Mouse (Mus musculus) A20 (cell line): ENCODE measurements around the gene Pik3r1.

Experiments used
- DNase-seq: peaks from one replicate; pipeline ENCODE4 v3.0.0-alpha.2; 2011; ENCODE audit warnings: low read depth, low spot score

The Pik3r1 gene

GRCm38 (mm10) chr13:101767809-101768629 is at the start of gene Pik3r1:
TSS of gene Pik3r1 (minus strand) at chr13:101768217.
- peak; percentile 96 for DNase-seq

DNA sequence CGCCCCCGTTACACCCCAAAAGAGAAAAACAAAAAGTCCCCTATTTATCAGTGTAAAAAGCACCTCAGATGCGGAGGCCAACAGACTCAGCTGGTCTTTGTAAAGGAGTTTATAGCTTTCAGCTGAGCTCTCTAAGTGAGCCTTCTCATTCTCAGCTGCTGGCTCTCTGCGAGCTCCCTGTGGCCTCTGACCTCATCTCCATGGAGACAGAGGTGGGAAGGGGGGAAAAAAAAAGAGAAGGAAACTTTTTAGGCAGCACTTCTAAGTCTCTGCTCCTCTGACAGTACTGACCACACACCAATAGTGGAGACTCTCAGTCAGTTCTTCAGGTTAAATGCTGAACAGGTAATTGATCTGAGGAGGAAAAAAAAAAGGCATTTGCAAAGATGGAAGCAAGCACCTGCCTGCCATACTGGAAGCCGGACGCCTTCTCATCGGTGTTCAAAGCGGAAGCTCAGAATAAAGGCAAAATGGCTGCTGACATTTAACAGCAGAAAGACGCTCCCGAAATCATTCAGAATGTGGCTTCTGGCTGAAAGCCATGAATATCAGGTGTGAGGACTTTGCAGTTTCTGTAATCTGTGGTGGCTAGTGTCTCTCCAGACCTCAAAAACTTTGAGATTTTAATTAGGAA is 45.4 kb upstream of the Pik3r1 start:
- DNase-seq = no peak

DNA sequence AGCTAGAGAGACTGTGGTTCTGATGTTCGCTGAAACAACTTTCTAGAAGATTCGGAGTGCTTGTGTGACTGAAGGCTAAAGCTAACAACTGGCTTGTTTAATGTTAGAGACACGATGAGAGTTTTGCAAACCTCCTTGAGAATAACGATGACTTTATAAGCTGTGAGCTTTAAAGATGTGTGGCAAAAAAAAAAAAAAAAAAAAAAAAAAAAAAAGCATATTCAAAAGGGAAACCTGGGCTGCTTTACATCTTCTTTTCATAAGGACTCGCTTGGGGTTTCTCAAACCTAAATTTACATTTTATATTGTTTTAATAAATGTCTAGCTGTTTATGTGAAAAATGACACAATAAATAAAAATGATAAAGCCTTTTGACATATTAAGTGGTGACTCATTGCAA is 44.3 kb upstream of the Pik3r1 start:
- no peak for DNase-seq

DNA sequence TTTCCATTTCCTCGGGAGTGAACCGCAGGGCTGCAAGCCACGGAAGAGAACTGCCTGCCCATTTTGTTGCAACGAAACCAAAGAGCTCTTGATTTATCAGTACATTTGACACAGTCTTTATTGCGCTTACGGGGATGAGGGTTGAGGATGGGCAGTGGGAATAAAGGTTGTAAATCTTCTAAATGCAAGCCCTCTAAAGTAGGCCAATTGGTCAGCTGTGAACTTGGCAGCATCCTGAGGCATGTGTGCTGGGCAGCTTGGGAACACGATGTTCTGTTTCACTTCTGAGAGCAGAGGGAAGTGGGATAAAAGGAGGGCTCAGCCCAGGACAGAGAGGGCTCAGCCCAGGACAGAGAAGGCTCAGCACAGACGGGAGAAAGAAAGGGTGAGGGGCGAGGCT is 43.9 kb upstream of the Pik3r1 start:
- no peak for DNase-seq

GRCm38 (mm10) chr13:101810667-101811066 is 42.6 kb upstream of the Pik3r1 start:
- no peak for DNase-seq

DNA sequence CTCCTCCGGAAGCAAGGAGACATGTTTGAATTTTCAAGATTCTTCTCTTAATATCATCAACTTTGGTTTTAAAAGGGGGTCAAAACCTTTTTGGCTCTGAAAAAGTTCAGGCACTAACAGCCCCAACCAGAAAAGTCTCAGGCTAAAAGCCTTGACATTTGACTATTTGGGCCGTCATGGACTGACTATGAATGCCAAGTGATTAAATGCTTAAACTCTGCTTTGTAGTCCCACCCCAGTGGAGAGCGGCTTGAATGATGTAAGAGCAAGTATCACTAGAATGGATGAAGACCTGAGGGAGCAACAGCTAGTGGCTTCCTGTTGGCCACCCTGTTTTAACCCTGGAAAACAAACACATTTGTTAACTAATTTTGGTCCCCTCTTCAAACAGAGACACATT is 41.8 kb upstream of the Pik3r1 start:
- DNase-seq = no peak

- no peak for DNase-seq
Observed at GRCm38 (mm10) chr13:101805559-101806091, 37.6 kb upstream of the Pik3r1 start.

DNA sequence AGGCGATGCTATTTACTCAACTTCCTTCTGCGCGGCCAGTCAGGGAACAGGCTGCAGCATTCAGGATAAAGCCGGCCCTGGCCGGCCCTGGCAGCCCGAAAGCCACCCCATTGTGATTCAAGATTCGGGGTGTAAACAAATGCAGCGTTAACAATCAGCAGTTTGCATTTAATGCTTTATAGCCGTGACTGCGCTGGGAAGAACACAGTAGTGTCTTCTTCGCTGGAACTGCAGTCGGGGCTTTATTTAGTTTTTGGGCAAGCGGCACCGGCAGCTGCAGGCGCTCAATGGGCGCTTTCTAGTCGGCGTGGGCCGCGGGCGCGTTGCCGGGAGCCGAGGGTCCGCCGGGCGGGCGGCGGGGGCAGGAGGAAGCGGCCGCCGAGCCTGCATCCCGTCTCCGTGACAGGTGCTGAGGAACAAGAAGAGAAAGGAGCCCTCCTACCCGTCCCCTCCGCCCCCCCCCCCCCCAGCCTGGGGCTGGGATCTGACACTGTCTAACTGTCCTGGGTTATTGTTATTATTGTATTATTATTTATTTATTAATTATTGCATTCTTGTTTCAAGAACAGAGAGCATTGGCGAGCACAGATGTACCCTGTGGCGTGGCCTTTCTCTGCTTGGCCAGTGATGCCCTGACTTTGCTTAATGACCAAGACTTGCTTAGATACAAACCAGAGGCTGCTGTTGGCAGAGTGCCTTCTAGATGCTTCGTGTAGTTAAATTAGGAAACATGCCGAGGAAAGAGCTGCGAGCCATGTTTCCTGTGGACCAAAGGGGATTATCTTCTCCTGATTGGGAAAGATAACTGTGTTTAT is 33.6 kb upstream of the Pik3r1 start:
- DNase-seq = no peak

- DNase-seq = no peak
Observed at GRCm38 (mm10) chr13:101800833-101801371, 32.9 kb upstream of the Pik3r1 start.

GRCm38 (mm10) chr13:101800021-101800596 is 32.1 kb upstream of the Pik3r1 start:
- no peak for DNase-seq

GRCm38 (mm10) chr13:101799318-101799717 is 31.3 kb upstream of the Pik3r1 start:
- DNase-seq = no peak

- DNase-seq = no peak
Observed at GRCm38 (mm10) chr13:101798522-101798921, 30.5 kb upstream of the Pik3r1 start.

- no peak for DNase-seq
Observed at GRCm38 (mm10) chr13:101796983-101797382, 29.0 kb upstream of the Pik3r1 start.

- no peak for DNase-seq
Observed at GRCm38 (mm10) chr13:101785705-101786104, 17.7 kb upstream of the Pik3r1 start.

DNA sequence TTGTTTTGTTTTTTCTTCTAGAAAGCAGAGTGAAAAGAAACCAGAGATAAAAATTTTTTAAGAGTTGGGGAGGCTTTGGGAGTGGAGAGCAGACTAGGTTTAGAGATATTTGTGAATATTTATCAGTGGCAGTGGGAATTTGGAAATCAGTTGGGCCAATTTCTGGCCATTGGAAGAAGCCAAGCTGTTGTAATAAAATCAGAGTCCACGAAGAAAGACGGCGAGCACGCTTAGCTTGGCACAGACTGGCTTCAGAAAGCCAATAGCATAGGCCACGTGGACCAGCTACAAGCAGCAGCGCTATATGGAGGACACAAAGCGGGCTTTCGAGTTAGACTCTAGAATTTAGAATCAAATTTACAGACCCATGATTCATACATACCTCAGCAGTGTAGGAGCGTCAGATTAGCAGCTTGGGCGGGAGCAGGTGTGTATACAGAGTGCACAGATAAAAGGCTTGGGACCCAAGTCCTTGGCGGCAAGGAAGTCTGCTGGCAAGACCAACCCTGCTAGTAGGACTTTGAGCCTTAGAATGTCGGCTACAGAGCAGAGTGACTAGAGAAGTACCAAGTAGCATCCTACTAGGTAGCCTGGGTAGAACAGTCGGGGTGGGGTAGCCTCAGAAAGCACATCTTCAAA is 16.8 kb upstream of the Pik3r1 start:
- no peak for DNase-seq

DNA sequence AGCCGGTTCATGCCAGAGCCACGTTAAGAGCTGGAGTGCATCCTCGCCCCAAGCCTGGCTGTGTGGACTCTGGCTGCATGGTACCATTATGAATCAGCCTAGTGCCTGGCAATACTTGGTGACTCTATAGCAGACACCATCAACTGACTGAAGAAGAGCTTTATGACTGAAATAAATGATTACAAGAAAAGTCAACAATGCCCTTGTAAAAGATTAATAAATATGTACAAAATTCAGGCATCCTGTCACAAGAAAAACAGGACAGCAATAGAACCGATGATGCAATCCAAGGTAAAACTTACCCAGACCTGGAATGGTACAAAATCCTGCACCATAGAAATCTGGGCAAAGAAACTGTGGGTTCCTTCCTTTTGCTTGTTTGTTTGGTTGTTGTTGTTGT is 11.0 kb upstream of the Pik3r1 start:
- no peak for DNase-seq

- DNase-seq = no peak
Observed at GRCm38 (mm10) chr13:101777851-101778250, 9.8 kb upstream of the Pik3r1 start.

DNA sequence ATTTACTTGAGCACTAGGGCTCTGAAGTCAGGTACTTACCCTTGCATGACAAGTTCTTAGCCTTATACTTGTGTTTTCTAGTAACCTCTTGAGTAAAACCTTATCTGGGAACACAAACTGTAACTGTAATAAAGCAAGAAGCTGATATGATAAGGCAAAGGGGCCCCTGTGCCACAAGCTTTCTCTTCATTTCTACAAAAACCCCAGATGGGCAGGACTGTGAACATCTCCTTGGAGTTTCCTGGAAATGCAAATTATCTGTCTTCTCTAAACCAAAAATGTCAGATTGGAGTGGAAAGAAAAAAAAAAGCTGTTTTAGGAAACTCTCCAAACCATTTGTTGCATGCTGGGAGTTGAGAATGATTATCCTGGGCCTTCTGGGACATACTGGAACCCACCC is 3.1 kb upstream of the Pik3r1 start:
- no peak for DNase-seq

GRCm38 (mm10) chr13:101769955-101770354 is 1.9 kb upstream of the Pik3r1 start:
- DNase-seq = no peak

DNA sequence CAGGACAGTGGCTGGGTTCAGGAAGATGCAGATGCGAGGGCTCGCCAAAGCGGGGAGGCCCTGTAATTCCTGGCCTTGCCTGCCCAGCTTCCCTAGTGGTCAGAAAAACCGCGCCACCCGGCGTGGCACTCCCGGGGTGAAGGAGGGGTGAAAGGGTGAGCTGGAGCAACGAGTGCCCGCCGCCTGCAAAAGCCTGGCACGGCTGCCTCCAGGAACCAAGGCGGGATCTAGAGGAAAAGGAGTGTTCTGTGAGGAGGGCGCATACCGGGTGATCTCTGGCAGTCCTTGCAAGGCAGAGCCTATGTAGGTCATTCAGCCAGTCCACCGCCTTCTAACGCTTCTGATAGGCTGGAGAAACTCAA is 594 bp upstream of the Pik3r1 start:
- no peak for DNase-seq
